ENCODE assay signal across 8 mouse cellular contexts in the genomic region with DNA sequence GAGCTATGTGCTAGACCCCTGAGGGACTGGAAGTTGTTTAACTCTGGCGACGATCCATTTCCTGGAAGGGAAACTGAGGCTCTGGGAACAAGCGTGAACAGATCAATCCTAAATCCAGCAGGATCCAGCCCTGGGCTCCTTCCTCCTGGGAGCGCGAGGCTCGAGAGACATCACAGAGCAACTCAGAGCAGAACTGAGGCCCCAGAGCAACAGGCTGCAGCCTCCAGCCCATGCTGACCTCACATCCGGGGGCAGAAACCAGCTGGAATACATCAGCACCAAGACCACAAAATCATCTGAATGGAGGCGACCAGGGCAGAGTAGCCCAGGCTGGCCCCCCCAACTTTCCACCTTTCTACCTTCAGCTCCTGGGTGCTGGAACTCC. TPM values are rescaled to one million over a fixed set of nuclear protein-coding genes. Genes with fewer than 3 reads are reported as not detected.
DNase-seq lines count a peak whose midpoint lies in the region; ATAC-seq and TF ChIP-seq lines count a peak whose summit lies in the region.

No protein-coding gene starts in this region.

- H3K27me3 ChIP-seq in heart, embryonic 14.5 days (ENCODE audit: control insufficient read depth, insufficient read depth, low read length): peaks cover 20% of the 10 kb centered on the region
- H3K27me3 ChIP-seq in neural tube, embryonic 11.5 days (ENCODE audit: control insufficient read depth, insufficient read depth, low read length): no peaks in the 10 kb centered on the region

- 20% methylated on average over 8 of the region's 8 CpGs for WGBS in heart, embryonic 14.5 days
- WGBS in neural tube, embryonic 11.5 days: 18% methylated on average over 8 of the region's 8 CpGs

- DNase-seq in heart, adult 9 months (ENCODE audit: low spot score in 2 of 2): peak; percentile 6 to 7
- DNase-seq in heart, adult 11 months: no peak
- DNase-seq in kidney, postnatal 36 days: peak; percentile 9 to 43
- no peak for DNase-seq in neural tube, embryonic 11.5 days (ENCODE audit: low spot score)
- DNase-seq in layer of hippocampus, adult 2 months (ENCODE audit: low spot score in 2 of 2): no peak
- no peak for DNase-seq in left cerebral cortex, postnatal 10 days (ENCODE audit: extremely low spot score in 1 of 2, low spot score in 2 of 2)
- DNase-seq in frontal cortex, postnatal 14 days (ENCODE audit: low spot score in 2 of 2): no peak

- no peaks in the 10 kb centered on the region for H3K36me3 ChIP-seq in heart, embryonic 14.5 days (ENCODE audit: control insufficient read depth, insufficient read depth, low read length)
- no peaks in the 10 kb centered on the region for H3K36me3 ChIP-seq in neural tube, embryonic 11.5 days (ENCODE audit: control insufficient read depth, insufficient read depth, low read length)

- TF ChIP-seq CTCF in layer of hippocampus, adult 2 months (conservative IDR thresholded peaks at IDR 0.05): no peak

- no peak overlapping the region for H3K9ac ChIP-seq in heart, embryonic 14.5 days (ENCODE audit: low read length)
- no peak overlapping the region for H3K9ac ChIP-seq in neural tube, embryonic 11.5 days (ENCODE audit: low read length)

- intact Hi-C loops in left cerebral cortex, postnatal 10 days (cut with DNase I): no loop called here

- peak overlapping the region; percentile 43 for H3K4me2 ChIP-seq in heart, embryonic 14.5 days (ENCODE audit: low read length)
- 0 out of 2 replicates have a peak overlapping the region, but pooled peaks have one; percentile 9 for H3K4me2 ChIP-seq in neural tube, embryonic 11.5 days (ENCODE audit: low read depth)

- peaks cover 4% of the 10 kb centered on the region; the same call in 1 of the 2 replicates for H3K9me3 ChIP-seq in heart, embryonic 14.5 days (ENCODE audit: control insufficient read depth, low read length)
- H3K9me3 ChIP-seq in neural tube, embryonic 11.5 days (ENCODE audit: control insufficient read depth, low read length): no peaks in the 10 kb centered on the region

- H3K4me1 ChIP-seq in heart, embryonic 14.5 days (ENCODE audit: control insufficient read depth in 2 of 2, insufficient read depth in 2 of 2, low read length in 2 of 2): peaks cover 12 to 22% of the 10 kb centered on the region in 2 experiments; a peak in 3 of 4 replicates
- peaks cover 8% of the 10 kb centered on the region for H3K4me1 ChIP-seq in neural tube, embryonic 11.5 days (ENCODE audit: control insufficient read depth, insufficient read depth, low read length)

- no peak for ATAC-seq in heart, embryonic 14.5 days (ENCODE audit: insufficient number of reproducible peaks, insufficient read depth, low FRiP score, low read depth)
- ATAC-seq in neural tube, embryonic 11.5 days (ENCODE audit: insufficient read depth, low FRiP score, low TSS enrichment): no peak

- no peak overlapping the region for H3K4me3 ChIP-seq in heart, embryonic 14.5 days (ENCODE audit: control insufficient read depth in 1 of 2, insufficient read depth in 1 of 2, low read depth in 1 of 2, low read length in 2 of 2)
- no peak overlapping the region for H3K4me3 ChIP-seq in neural tube, embryonic 11.5 days (ENCODE audit: low read depth, low read length)
- H3K4me3 ChIP-seq in layer of hippocampus, adult 2 months: no peak overlapping the region; the same call in 1 of the 2 replicates

- H3K27ac ChIP-seq in heart, embryonic 14.5 days (replicated peaks in 1 of 2; ENCODE audit: control insufficient read depth in 1 of 2, insufficient read depth in 1 of 2, low read depth in 2 of 2, low read length in 2 of 2): no peak overlapping the region
- H3K27ac ChIP-seq in neural tube, embryonic 11.5 days (ENCODE audit: low read depth, low read length): no peak overlapping the region
- H3K27ac ChIP-seq in layer of hippocampus, adult 2 months: no peak overlapping the region

RNA-seq across cellular contexts. Expression of a gene that starts 29.8 kb away (rescaled TPM):
- 0.65 and 0.96 TPM in 2 replicates for polyA plus RNA-seq in heart, embryonic 14.5 days (2014; fragmentation: Nextera tagmentation; extraction: Ambion mirVana)
- polyA plus RNA-seq in neural tube, embryonic 11.5 days (2014; fragmentation: Nextera tagmentation; extraction: Ambion mirVana): 5.0 and 7.5 TPM in 2 replicates
- 1 to 10 TPM; 3.5 to 4.1 TPM for total RNA-seq in layer of hippocampus, adult 2 months (2021)
- total RNA-seq in left cerebral cortex, postnatal 10 days (2021): 1 to 10 TPM; 6.4 to 7.4 TPM

Comparison
In these comparisons a context has a peak if more than half of its experiments do, and no peak if none do; other contexts are left out.
1. DNase-seq: peak in heart, adult 9 months (2 of 2) and kidney, postnatal 36 days (2 of 2); none in heart, adult 11 months (single experiment), neural tube, embryonic 11.5 days (single experiment), layer of hippocampus, adult 2 months (0 of 2), left cerebral cortex, postnatal 10 days (0 of 2) and frontal cortex, postnatal 14 days (0 of 2).